Mouse (Mus musculus): Measurements from ENCODE around the gene Cacna1b.

- TF ChIP-seq EP300 (IDR thresholded peaks at IDR 0.05; ENCODE audit: low read depth) (no peak), CTCF (IDR thresholded peaks at IDR 0.05; ENCODE audit: low read depth) (no peak)
These were observed 12.9 kb downstream of the Cacna1b start for GRCm38 (mm10) chr2:24750051-24750450.
